Mouse (Mus musculus): ENCODE results near the gene Mical3.

Mical3 gene

GRCm38 (mm10) chr6:121109181-121109981, 21.4 kb downstream of the Mical3 start:
- DNase-seq = peak in 1 of 2 experiments; percentile 44

GRCm38 (mm10) chr6:121108075-121108474, 22.7 kb downstream of the Mical3 start:
- DNase-seq = no peak

GRCm38 (mm10) chr6:121106711-121107405, 23.9 kb downstream of the Mical3 start:
- DNase-seq = peak in 1 of 2 experiments; percentile 41

- no peak for DNase-seq
Measured at GRCm38 (mm10) chr6:121105726-121106125, 25.1 kb downstream of the Mical3 start.

GRCm38 (mm10) chr6:121103406-121104171, 27.2 kb downstream of the Mical3 start:
- DNase-seq = no peak

GRCm38 (mm10) chr6:121102941-121103340, 27.9 kb downstream of the Mical3 start:
- no peak for DNase-seq

- DNase-seq = no peak
Measured at GRCm38 (mm10) chr6:121102084-121102483, 28.7 kb downstream of the Mical3 start.

GRCm38 (mm10) chr6:121101201-121101600, 29.6 kb downstream of the Mical3 start:
- DNase-seq = no peak

- DNase-seq = no peak
Measured at GRCm38 (mm10) chr6:121099831-121100230, 31.0 kb downstream of the Mical3 start.

- DNase-seq = no peak
Measured at GRCm38 (mm10) chr6:121099228-121099608, 31.6 kb downstream of the Mical3 start.

GRCm38 (mm10) chr6:121098511-121099227, 32.1 kb downstream of the Mical3 start:
- DNase-seq = no peak

- DNase-seq = no peak
Measured at GRCm38 (mm10) chr6:121098109-121098508, 32.7 kb downstream of the Mical3 start.

- DNase-seq = no peak
Measured at GRCm38 (mm10) chr6:121096862-121097261, 33.9 kb downstream of the Mical3 start.

- DNase-seq = no peak
Measured at GRCm38 (mm10) chr6:121096390-121096789, 34.4 kb downstream of the Mical3 start.

- no peak for DNase-seq
Measured at GRCm38 (mm10) chr6:121093662-121094408, 37.0 kb downstream of the Mical3 start.

GRCm38 (mm10) chr6:121090786-121091185, 40.0 kb downstream of the Mical3 start:
- DNase-seq = no peak

- no peak for DNase-seq
Measured at GRCm38 (mm10) chr6:121087586-121088245, 43.1 kb downstream of the Mical3 start.

- DNase-seq = no peak
Measured at GRCm38 (mm10) chr6:121087127-121087526, 43.7 kb downstream of the Mical3 start.

- DNase-seq = no peak
Measured at GRCm38 (mm10) chr6:121086226-121086625, 44.6 kb downstream of the Mical3 start.

- no peak for DNase-seq
Measured at GRCm38 (mm10) chr6:121084050-121084480, 46.7 kb downstream of the Mical3 start.

- no peak for DNase-seq
Measured at GRCm38 (mm10) chr6:121082094-121082473, 48.7 kb downstream of the Mical3 start.

Data from thymus, postnatal 36 days (tissue).